Mouse (Mus musculus) macrophage (primary cell): ENCODE measurements around the gene Rhox2f. TPM values are rescaled to one million over a fixed set of nuclear protein-coding genes. Genes with fewer than 3 reads are reported as not detected.
"Not testable (repeated sequence)": the region's sequence is repeated elsewhere in the genome, so short reads cannot be mapped to it uniquely, and the experiment has no call there.

ENCODE experiments used
- H3K27ac ChIP-seq: fragments of 350-480 bp; formaldehyde crosslinking; 2 replicates; pipeline ENCODE4 v1.9.0; 2021
- H3K36me3 ChIP-seq: fragments of 350-480 bp; formaldehyde crosslinking; 2 replicates; pipeline ENCODE4 v1.9.0; 2021; ENCODE audit errors: inconsistent target
- H3K4me3 ChIP-seq: fragments of 350-480 bp; formaldehyde crosslinking; 2 replicates; pipeline ENCODE4 v1.9.0; 2021; ENCODE audit errors: inconsistent target
- H3K79me2 ChIP-seq: fragments of 350-480 bp; formaldehyde crosslinking; 2 replicates; pipeline ENCODE4 v1.9.0; 2021; ENCODE audit errors: inconsistent target
- WGBS: methylation state at CpG from one replicate; pipeline ENCODE4 v1.1.7; 2026; ENCODE audit warnings: inconsistent platforms; ENCODE audit not compliant: missing documents; 5-methylcytosine and 5-hydroxymethylcytosine counted together
- polyA plus RNA-seq: library from polyadenylated mRNA; stranded (reverse); fragments of 250-400 nt; gene quantifications from 3 replicates; pipeline ENCODE4 v1.2.4, GENCODE M21; 2018; ENCODE audit warnings: inconsistent platforms
- total RNA-seq, 78 experiments: library from RNA; depleted of rRNA; stranded (reverse); fragments of 250-400 nt; gene quantifications; 1 replicate in 9 of 78; 2 replicates in 24 of 78; 3 replicates in 43 of 78; 4 replicates in 2 of 78; pipeline ENCODE4 v1.2.4; 2018; ENCODE audit warnings: inconsistent platforms in 56 of 78

Gene Rhox2f
- not detected for total RNA-seq (2018; cell fraction: chromatin; rRNA removed)
- not detected for total RNA-seq (2018; cell fraction: cytosol; rRNA removed)
- total RNA-seq (2018; cell fraction: nucleus; rRNA removed), result not detected
- not detected in 3 replicates for polyA plus RNA-seq

- H3K79me2 ChIP-seq, H3K36me3 ChIP-seq, H3K4me3 ChIP-seq, H3K27ac ChIP-seq: not testable (repeated sequence)
- 100% methylated on average over 1 of the region's 8 CpGs for WGBS
Observed at GRCm38 (mm10) chrX:37571105-37571504, at the start of gene Rhox2f. Gene Rhox2f (plus strand): TSS chrX:37571405.

GRCm38 (mm10) chrX:37530152-37530551, 41.1 kb upstream of the Rhox2f start, which contains the start of gene Rhox2e:
Gene Rhox2e (plus strand): TSS chrX:37530452.
- WGBS, result no CpG with 5 or more reads among the region's 8 CpGs
- H3K79me2 ChIP-seq, H3K4me3 ChIP-seq, H3K27ac ChIP-seq, H3K36me3 ChIP-seq: not testable (repeated sequence)

- H3K79me2 ChIP-seq, H3K36me3 ChIP-seq, H3K4me3 ChIP-seq, H3K27ac ChIP-seq: not testable (repeated sequence)
- WGBS, result no CpG with 5 or more reads among the region's 4 CpGs
Observed at GRCm38 (mm10) chrX:37541719-37542118, 29.5 kb upstream of the Rhox2f start, which contains the start of gene Rhox3e. Gene Rhox3e (plus strand): TSS chrX:37542019.

GRCm38 (mm10) chrX:37557112-37557511, 14.1 kb upstream of the Rhox2f start, which contains the start of gene Rhox4e:
Gene Rhox4e (plus strand): TSS chrX:37557412.
- no CpG with 5 or more reads among the region's 18 CpGs for WGBS
- not testable (repeated sequence) for H3K79me2 ChIP-seq, H3K27ac ChIP-seq, H3K4me3 ChIP-seq, H3K36me3 ChIP-seq

- not testable (repeated sequence) for H3K4me3 ChIP-seq, H3K36me3 ChIP-seq, H3K27ac ChIP-seq, H3K79me2 ChIP-seq
- WGBS, result 50% methylated on average over 2 of the region's 2 CpGs
Observed at GRCm38 (mm10) chrX:37572638-37573037, 1.4 kb downstream of the Rhox2f start.

GRCm38 (mm10) chrX:37580692-37581091, 9.5 kb downstream of the Rhox2f start, which contains the start of gene Rhox3f:
Gene Rhox3f (plus strand): TSS chrX:37580992.
- H3K4me3 ChIP-seq, H3K79me2 ChIP-seq, H3K27ac ChIP-seq, H3K36me3 ChIP-seq: not testable (repeated sequence)

- WGBS, result 65% methylated on average over 3 of the region's 19 CpGs
- H3K79me2 ChIP-seq, H3K4me3 ChIP-seq, H3K36me3 ChIP-seq, H3K27ac ChIP-seq: not testable (repeated sequence)
Observed at GRCm38 (mm10) chrX:37607604-37608003, 36.4 kb downstream of the Rhox2f start, which contains the start of gene Rhox4f. Gene Rhox4f (minus strand): TSS chrX:37607704.

Other genes starting within 250 kb of the Rhox2f start
- gene Rhox3a2, start 191.4 kb upstream of the Rhox2f start, polyA plus RNA-seq, result not detected in 3 replicates
- gene Rhox4a2, start 180.6 kb upstream of the Rhox2f start, polyA plus RNA-seq, result not detected in 3 replicates
- not detected in 3 replicates for gene Rhox2b, start 159.3 kb upstream of the Rhox2f start, polyA plus RNA-seq
- not detected in 3 replicates for gene Rhox4b, start 138.9 kb upstream of the Rhox2f start, polyA plus RNA-seq
- gene Rhox2c, start 117.7 kb upstream of the Rhox2f start, polyA plus RNA-seq, result not detected in 3 replicates
- not detected in 3 replicates for gene Rhox3c, start 112.8 kb upstream of the Rhox2f start, polyA plus RNA-seq
- not detected in 3 replicates for gene Rhox4c, start 91.1 kb upstream of the Rhox2f start, polyA plus RNA-seq
- not detected in 3 replicates for gene Rhox2d, start 78.0 kb upstream of the Rhox2f start, polyA plus RNA-seq
- not detected in 3 replicates for gene Rhox4d, start 57.0 kb upstream of the Rhox2f start, polyA plus RNA-seq
- gene Rhox2e, start 41.0 kb upstream of the Rhox2f start, polyA plus RNA-seq, result not detected in 3 replicates
- not detected in 3 replicates for gene Rhox3e, start 29.4 kb upstream of the Rhox2f start, polyA plus RNA-seq
- not detected in 3 replicates for gene Rhox4e, start 14.0 kb upstream of the Rhox2f start, polyA plus RNA-seq
- not detected in 3 replicates for gene Rhox3f, start 9.6 kb downstream of the Rhox2f start, polyA plus RNA-seq
- not detected in 3 replicates for gene Rhox4f, start 36.3 kb downstream of the Rhox2f start, polyA plus RNA-seq
- gene Rhox3g, start 57.2 kb downstream of the Rhox2f start, polyA plus RNA-seq, result not detected in 3 replicates
- not detected in 3 replicates for gene Rhox2g, start 72.1 kb downstream of the Rhox2f start, polyA plus RNA-seq
- gene Rhox4g, start 79.9 kb downstream of the Rhox2f start, polyA plus RNA-seq, result not detected in 3 replicates
- not detected in 3 replicates for gene Rhox3h, start 97.4 kb downstream of the Rhox2f start, polyA plus RNA-seq
- gene Rhox2h, start 101.9 kb downstream of the Rhox2f start, polyA plus RNA-seq, result not detected in 3 replicates
- not detected in 3 replicates for gene Rhox5, start 233.4 kb downstream of the Rhox2f start, polyA plus RNA-seq